Mouse (Mus musculus) G1E (cell line): ENCODE data around the gene Plekha8. TPM values are rescaled to one million over a fixed set of nuclear protein-coding genes. Genes with fewer than 3 reads are reported as not detected.

Experiments
- ATAC-seq: 2 replicates; pipeline ENCODE4 v1.8.0; 2016; ENCODE audit warnings: mild to moderate bottlenecking; ENCODE audit not compliant: insufficient number of reproducible peaks, poor library complexity, low FRiP score, severe bottlenecking; ENCODE audit errors: extremely low read depth
- DNase-seq: peaks from one replicate; pipeline ENCODE4 v3.0.0; 2012; ENCODE audit warnings: low spot score
- H3K27me3 ChIP-seq: 2 replicates; pipeline ENCODE4 v1.6.1; 2012; ENCODE audit warnings: mild to moderate bottlenecking, low read length, inconsistent platforms; ENCODE audit not compliant: insufficient read depth
- H3K36me3 ChIP-seq: replicated peaks from 2 replicates; pipeline ENCODE3; 2012; ENCODE audit warnings: mild to moderate bottlenecking, inconsistent platforms
- H3K4me1 ChIP-seq: 2 replicates; pipeline ENCODE4 v1.6.1; 2012; ENCODE audit warnings: low read depth, low read length, inconsistent platforms, mixed read lengths; ENCODE audit not compliant: insufficient read depth
- H3K4me3 ChIP-seq: 2 replicates; pipeline ENCODE4 v1.5.1; 2012; ENCODE audit warnings: low read depth, mild to moderate bottlenecking, inconsistent platforms, low read length, moderate library complexity, mixed read lengths
- H3K9me3 ChIP-seq: replicated peaks from 2 replicates; pipeline ENCODE4 v1.6.1; 2012; ENCODE audit warnings: inconsistent platforms
- CTCF ChIP-seq: IDR thresholded peaks from 2 replicates; pipeline ENCODE4 v1.5.1; 2012; ENCODE audit warnings: low read depth, low read length, inconsistent platforms, mixed read lengths
- GATA1 ChIP-seq: IDR thresholded peaks from 2 replicates; pipeline ENCODE4 v1.6.1; 2012; ENCODE audit warnings: borderline replicate concordance, low read length, inconsistent platforms, mixed read lengths
- GATA2 ChIP-seq: IDR thresholded peaks from 2 replicates; pipeline ENCODE4 v1.6.1; 2012; ENCODE audit warnings: low read depth, low read length, inconsistent platforms, borderline replicate concordance
- POLR2AphosphoS5 ChIP-seq: IDR thresholded peaks from 2 replicates; pipeline ENCODE4 v1.6.1; 2012; ENCODE audit warnings: low read depth, low read length, inconsistent platforms; ENCODE audit not compliant: insufficient replicate concordance
- TAL1 ChIP-seq: conservative IDR thresholded peaks from 2 replicates; pipeline ENCODE4 v1.6.1; 2012; ENCODE audit warnings: low read depth, low read length, inconsistent platforms, mixed read lengths
- polyA plus RNA-seq: library from polyadenylated mRNA; stranded (reverse); fragments of >175 nt; gene quantifications from 2 replicates; pipeline ENCODE4 v1.2.3, GENCODE M21; 2012
- total RNA-seq, 2 experiments: library from RNA; stranded (forward) in 1 of 2; stranded (reverse) in 1 of 2; fragments of 200-1000 nt in 1 of 2; fragments of >200 nt in 1 of 2; fragmentation: Nextera tagmentation in 1 of 2; gene quantifications; 2 replicates each; pipeline ENCODE4 v1.2.3; 2014 to 2017

Plekha8 gene
- total and polyA plus RNA-seq, 3 experiments, result 1.5 to 16.2 (median 14.7) TPM

DNA sequence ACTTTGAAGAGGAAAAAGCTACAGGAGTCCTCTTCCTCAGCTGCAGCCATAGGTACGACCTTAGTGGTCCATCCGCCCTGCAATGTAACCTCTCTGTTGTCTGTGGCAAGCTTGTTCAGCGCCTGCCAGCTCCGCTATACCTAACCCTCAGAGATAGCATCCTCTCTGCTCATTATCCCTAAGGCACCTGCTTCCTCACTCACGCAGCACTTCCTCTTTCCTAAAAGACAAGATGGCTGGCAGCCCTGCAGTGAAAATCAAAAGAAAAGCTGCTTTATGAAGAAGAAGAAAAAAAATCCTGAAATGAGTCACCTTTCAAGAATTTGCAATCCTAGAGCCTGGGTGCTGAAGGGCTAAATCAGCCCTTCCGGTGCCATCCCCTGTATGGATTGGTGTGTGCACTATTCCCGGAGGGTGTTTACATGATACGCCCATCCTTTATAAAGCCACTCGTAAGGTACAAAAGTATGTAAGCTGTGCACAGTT lies 30.4 kb upstream of the Plekha8 start:
- Histone ChIP-seq H3K9me3 (no peaks in the 10 kb centered on the region), H3K4me1 (no peaks in the 10 kb centered on the region), H3K4me3 (no peak overlapping the region), H3K36me3 (no peaks in the 10 kb centered on the region), H3K27me3 (peaks cover 7% of the 10 kb centered on the region; the same call in 1 of the 2 replicates)
- no peak for DNase-seq
- TF ChIP-seq TAL1, result no peak
- no peak for TF ChIP-seq GATA1
- TF ChIP-seq GATA2, result no peak
- TF ChIP-seq CTCF, result no peak
- no peak for TF ChIP-seq POLR2AphosphoS5
- no peak for ATAC-seq

DNA sequence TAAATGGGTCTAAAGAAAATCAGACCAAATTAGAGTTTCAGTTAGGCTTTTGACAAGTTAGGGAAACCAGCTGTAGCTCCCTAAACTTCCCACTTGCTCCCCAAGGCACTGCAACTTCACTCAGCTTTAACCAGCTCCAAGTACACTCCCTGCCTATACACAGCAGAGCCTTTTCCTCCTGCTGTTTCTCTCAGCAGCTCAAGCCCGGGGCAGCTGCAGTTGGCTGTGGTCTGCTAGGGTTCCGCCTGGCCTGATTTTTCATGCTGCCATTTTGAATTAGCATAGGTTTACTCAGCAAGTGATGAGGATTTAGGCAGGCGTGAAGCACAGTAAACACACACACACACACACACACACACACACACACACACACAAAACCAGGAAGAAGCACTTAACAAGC lies 29.9 kb upstream of the Plekha8 start:
- TF ChIP-seq TAL1, result no peak
- DNase-seq, result no peak
- Histone ChIP-seq H3K4me3 (no peak overlapping the region), H3K9me3 (no peaks in the 10 kb centered on the region), H3K27me3 (peaks cover 7% of the 10 kb centered on the region; the same call in 1 of the 2 replicates), H3K36me3 (no peaks in the 10 kb centered on the region), H3K4me1 (no peaks in the 10 kb centered on the region)
- ATAC-seq, result no peak

DNA sequence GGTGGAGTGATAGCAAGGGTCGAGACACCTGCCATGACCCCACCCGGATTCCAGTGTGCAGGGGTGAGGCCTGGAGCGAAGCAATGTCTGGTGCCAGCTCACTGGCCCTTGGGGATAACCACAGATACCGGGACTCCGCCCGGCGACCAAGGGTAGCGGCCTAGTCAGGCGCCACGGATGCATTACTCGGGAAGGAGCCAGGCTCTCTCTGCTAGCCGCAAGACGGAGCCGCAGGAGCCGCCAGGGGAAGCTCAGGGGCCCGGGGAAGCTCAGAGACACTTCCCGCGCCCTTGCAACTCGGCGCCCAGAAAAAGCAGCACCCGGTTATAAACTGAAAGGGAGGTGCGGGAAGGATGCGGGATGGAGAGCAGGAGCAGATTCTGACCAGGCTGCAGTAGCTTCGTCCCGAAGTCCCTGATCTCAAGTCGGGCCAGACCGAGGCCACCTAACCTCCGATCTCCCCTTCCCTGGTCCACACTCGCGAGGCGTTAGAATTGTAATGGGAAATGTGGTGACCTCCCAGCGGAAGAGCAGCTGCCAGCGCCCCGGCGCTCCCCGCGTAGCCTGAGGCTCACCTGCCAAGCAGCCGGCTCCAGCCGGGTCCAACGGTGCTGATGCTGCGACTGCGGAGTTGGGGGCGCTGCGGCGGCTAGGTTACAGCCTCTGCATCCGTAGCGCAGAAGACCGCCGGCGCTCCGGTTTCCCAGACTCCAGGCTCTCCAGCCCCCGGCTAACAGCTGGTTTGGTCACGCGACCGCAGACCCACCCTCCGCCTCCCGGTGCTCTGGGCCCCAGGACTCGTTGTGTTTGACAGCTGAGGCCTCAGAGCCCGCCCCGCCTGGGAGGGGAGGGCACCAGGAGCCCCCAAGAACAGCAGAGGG lies 29.0 kb upstream of the Plekha8 start, which contains the start of gene Scrn1:
Gene Scrn1 (minus strand): TSS at position 825 of the 881 bp plus-strand sequence.
- H3K9me3 ChIP-seq, result no peaks in the 10 kb centered on the region
- no peak for DNase-seq
- no peaks in the 10 kb centered on the region for H3K36me3 ChIP-seq
- no peak within 1 kb of the TSS for H3K4me3 ChIP-seq
- no peak for ATAC-seq
- H3K27me3 ChIP-seq, result peaks cover 7% of the 10 kb centered on the region; the same call in 1 of the 2 replicates
- no peaks in the 10 kb centered on the region for H3K4me1 ChIP-seq
- no peak for TF ChIP-seq POLR2AphosphoS5
- no peak for TF ChIP-seq CTCF
- TF ChIP-seq GATA1, result no peak
- no peak for TF ChIP-seq TAL1

DNA sequence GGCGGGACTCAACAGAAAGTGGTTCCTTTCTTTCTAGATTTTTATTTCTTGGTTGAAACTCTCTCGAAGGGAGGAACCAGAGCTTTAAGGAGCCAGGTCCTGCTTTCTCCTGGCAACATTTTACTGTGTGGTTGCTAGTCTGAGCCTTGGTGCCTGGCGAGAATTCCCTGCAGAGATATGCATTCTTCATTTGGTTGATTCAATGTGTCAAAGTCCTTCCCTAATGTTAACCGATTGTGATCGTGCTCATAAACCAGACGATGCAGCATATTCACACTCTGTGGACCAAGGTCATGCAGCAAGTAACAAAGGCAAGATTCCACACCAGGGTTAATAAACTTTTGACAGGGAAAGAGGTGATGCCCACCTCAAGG lies 28.4 kb upstream of the Plekha8 start:
- H3K36me3 ChIP-seq, result no peaks in the 10 kb centered on the region
- TF ChIP-seq POLR2AphosphoS5, result no peak
- no peak for TF ChIP-seq GATA1
- no peak for TF ChIP-seq GATA2
- TF ChIP-seq TAL1, result no peak
- TF ChIP-seq CTCF, result no peak
- no peaks in the 10 kb centered on the region for H3K4me1 ChIP-seq
- H3K9me3 ChIP-seq, result no peaks in the 10 kb centered on the region
- peaks cover 7% of the 10 kb centered on the region; the same call in 1 of the 2 replicates for H3K27me3 ChIP-seq
- DNase-seq, result no peak
- H3K4me3 ChIP-seq, result no peak overlapping the region
- ATAC-seq, result no peak

DNA sequence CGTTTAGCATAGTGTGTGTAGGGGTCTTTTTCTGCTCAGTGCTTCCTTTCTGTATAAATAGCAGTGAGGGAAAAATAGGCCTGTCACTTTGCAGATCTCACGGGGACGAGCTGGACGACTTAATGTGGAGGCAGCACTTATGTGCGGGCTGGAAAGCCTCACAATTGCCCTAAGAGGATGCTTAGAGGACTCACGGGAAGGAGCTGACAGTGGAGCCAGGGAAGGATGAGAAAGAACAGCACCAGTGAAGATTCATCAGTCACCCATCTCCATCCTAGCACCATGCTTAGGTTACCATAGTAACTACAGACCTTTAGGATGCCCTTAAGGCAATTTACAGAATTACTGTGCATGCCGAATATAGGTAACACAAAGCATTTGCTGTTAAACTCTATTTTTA lies 25.1 kb upstream of the Plekha8 start:
- Histone ChIP-seq H3K27me3 (peaks cover 7% of the 10 kb centered on the region), H3K4me1 (no peaks in the 10 kb centered on the region), H3K4me3 (no peak overlapping the region), H3K36me3 (no peaks in the 10 kb centered on the region), H3K9me3 (no peaks in the 10 kb centered on the region)
- ATAC-seq, result no peak
- TF ChIP-seq CTCF (no peak), TAL1 (no peak), GATA2 (no peak), GATA1 (no peak), POLR2AphosphoS5 (no peak)
- no peak for DNase-seq

DNA sequence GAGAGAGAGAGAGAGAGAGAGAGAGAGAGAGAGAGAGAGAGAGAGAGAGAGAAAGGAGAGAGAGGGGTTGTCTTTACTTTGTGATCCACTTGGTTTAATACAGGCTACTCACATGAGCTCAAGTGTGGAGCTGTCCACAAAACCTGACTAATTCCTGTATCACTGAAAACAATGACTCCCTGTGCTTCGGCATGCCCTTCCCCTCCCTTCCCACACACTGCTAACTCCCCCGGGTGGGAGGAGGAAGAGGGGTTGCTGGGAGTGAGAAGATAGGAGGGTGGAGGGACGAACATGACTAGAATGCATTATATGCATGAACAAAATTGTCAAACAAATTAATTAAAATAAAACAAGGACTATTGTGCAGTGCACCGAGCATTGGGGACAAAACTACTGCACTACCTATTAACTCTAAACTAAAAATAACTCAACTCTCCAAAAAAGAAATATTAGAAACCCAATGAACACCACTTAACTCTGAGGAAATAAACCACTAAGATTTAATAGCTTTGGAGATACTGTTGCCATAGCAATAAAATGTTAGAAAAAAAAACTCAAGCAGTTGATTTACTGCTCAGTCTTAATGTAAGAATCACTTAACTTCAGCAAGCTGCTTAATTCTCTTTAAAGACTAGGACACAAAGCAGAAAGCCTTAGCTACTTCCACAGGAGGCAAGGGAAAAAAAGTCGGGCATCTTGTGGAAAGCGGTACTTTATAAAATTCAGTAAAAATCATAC lies 21.5 kb upstream of the Plekha8 start:
- DNase-seq (no peak), ATAC-seq (no peak)
- H3K9me3 ChIP-seq, result no peaks in the 10 kb centered on the region
- H3K4me3 ChIP-seq, result no peak overlapping the region
- no peaks in the 10 kb centered on the region for H3K36me3 ChIP-seq
- TF ChIP-seq CTCF (no peak), GATA1 (no peak), POLR2AphosphoS5 (no peak), GATA2 (no peak), TAL1 (no peak)
- H3K4me1 ChIP-seq, result no peaks in the 10 kb centered on the region
- peaks cover 8% of the 10 kb centered on the region for H3K27me3 ChIP-seq
